Mouse (Mus musculus) heart, postnatal 36 days (tissue): ENCODE data around the gene Inafm2. TPM values are rescaled to one million over a fixed set of nuclear protein-coding genes. Genes with fewer than 3 reads are reported as not detected.
A peak's percentile ranks its signal among the peaks of the same experiment; 100 is the strongest.

ENCODE experiments used
- DNase-seq, 2 experiments: peaks; one replicate each; pipeline ENCODE4 v3.0.0; 2021 to 2022
- intact Hi-C: fragments of 180-260 bp; cut with DNase I; formaldehyde crosslinking; loops from one replicate; pipeline ENCODE4 v1.15.1; 2025
- total RNA-seq, 2 experiments: library from RNA; stranded (reverse); gene quantifications; 2 replicates each; pipeline ENCODE4 v1.2.3; 2021

The Inafm2 gene
- total RNA-seq: 10 to 100 TPM; 27.2 to 29.6 TPM

GRCm38 (mm10) chr2:118745232-118745884, at the start of gene Inafm2:
Inafm2 (plus strand) TSS chr2:118745758.
- DNase-seq: peak; percentile 89 to 94
- intact Hi-C loops: loop anchor here (1.0 to 5.0 kb wide), 3 partner anchors 16 to 802 kb away; partner anchors contain the start of genes Bmf, Chp1 and Exd1

- DNase-seq: peak in 1 of 2 experiments; percentile 23
- intact Hi-C loops: loop anchor here (2.0 to 10.0 kb wide), 3 partner anchors 39 to 432 kb away; no protein-coding TSS in a partner anchor
Measured at GRCm38 (mm10) chr2:118696451-118697308, 48.9 kb upstream of the Inafm2 start.

- intact Hi-C loops: loop anchor here (2.0 to 10.0 kb wide), 3 partner anchors 40 to 433 kb away; no protein-coding TSS in a partner anchor
- no peak for DNase-seq
Measured at GRCm38 (mm10) chr2:118697311-118697877, 48.2 kb upstream of the Inafm2 start.

GRCm38 (mm10) chr2:118697955-118698354, 47.6 kb upstream of the Inafm2 start:
- intact Hi-C loops: loop anchor here (2.0 to 10.0 kb wide), 3 partner anchors 41 to 433 kb away; no protein-coding TSS in a partner anchor
- no peak for DNase-seq

GRCm38 (mm10) chr2:118700179-118701062, 45.1 kb upstream of the Inafm2 start:
- peak; percentile 86 to 91 for DNase-seq
- intact Hi-C loops: loop anchor here (1.0 kb wide), 2 partner anchors 30 to 183 kb away; no protein-coding TSS in a partner anchor

GRCm38 (mm10) chr2:118701161-118701560, 44.4 kb upstream of the Inafm2 start:
- no peak for DNase-seq
- intact Hi-C loops: no loop called here

- intact Hi-C loops: no loop called here
- no peak for DNase-seq
Measured at GRCm38 (mm10) chr2:118701971-118702882, 43.3 kb upstream of the Inafm2 start.

- intact Hi-C loops: no loop called here
- DNase-seq: peak; percentile 56 to 63
Measured at GRCm38 (mm10) chr2:118702883-118703761, 42.4 kb upstream of the Inafm2 start.

GRCm38 (mm10) chr2:118703913-118704730, 41.4 kb upstream of the Inafm2 start, which contains the start of gene Ankrd63:
Ankrd63 (minus strand) TSS chr2:118703963.
- DNase-seq: peak in 1 of 2 experiments; percentile 31
- intact Hi-C loops: no loop called here

GRCm38 (mm10) chr2:118706436-118706835, 39.1 kb upstream of the Inafm2 start:
- no peak for DNase-seq
- intact Hi-C loops: no loop called here

- DNase-seq: peak in 1 of 2 experiments; percentile 25
- intact Hi-C loops: no loop called here
Measured at GRCm38 (mm10) chr2:118708472-118708871, 37.1 kb upstream of the Inafm2 start.

- no peak for DNase-seq
- intact Hi-C loops: no loop called here
Measured at GRCm38 (mm10) chr2:118709655-118710221, 35.8 kb upstream of the Inafm2 start.

GRCm38 (mm10) chr2:118711038-118711494, 34.5 kb upstream of the Inafm2 start:
- intact Hi-C loops: no loop called here

GRCm38 (mm10) chr2:118713631-118714030, 31.9 kb upstream of the Inafm2 start:
- intact Hi-C loops: no loop called here
- no peak for DNase-seq

More at GRCm38 (mm10) chr2:118711038-118711494, 34.5 kb upstream of the Inafm2 start:
- peak in 1 of 2 experiments; percentile 45 for DNase-seq

GRCm38 (mm10) chr2:118714230-118714629, 31.3 kb upstream of the Inafm2 start:
- intact Hi-C loops: no loop called here

GRCm38 (mm10) chr2:118716677-118717076, 28.9 kb upstream of the Inafm2 start:
- intact Hi-C loops: no loop called here
- DNase-seq: peak in 1 of 2 experiments; percentile 51

More at GRCm38 (mm10) chr2:118714230-118714629, 31.3 kb upstream of the Inafm2 start:
- DNase-seq: no peak
